Mouse (Mus musculus) forebrain, embryonic 10.5 days (tissue): ENCODE data around the gene Cops4. TPM values are rescaled to one million over a fixed set of nuclear protein-coding genes. Genes with fewer than 3 reads are reported as not detected.

Experiments used
- DNase-seq: peaks from one replicate; pipeline ENCODE4 v3.0.0-alpha.2; 2017; ENCODE audit warnings: low spot score; ENCODE audit errors: extremely low spot score
- H3K27ac ChIP-seq: fragments of 300-500 bp; sonication (generic); 2 replicates; pipeline ENCODE4 v1.5.1; 2016; ENCODE audit warnings: mild to moderate bottlenecking
- H3K27me3 ChIP-seq: fragments of 300-500 bp; sonication (generic); 2 replicates; pipeline ENCODE4 v1.6.1; 2016; ENCODE audit warnings: mild to moderate bottlenecking; ENCODE audit not compliant: poor library complexity, severe bottlenecking
- H3K36me3 ChIP-seq: fragments of 300-500 bp; sonication (generic); replicated peaks from 2 replicates; pipeline ENCODE4 v1.6.1; 2016; ENCODE audit warnings: mild to moderate bottlenecking, moderate library complexity
- H3K4me1 ChIP-seq: fragments of 300-500 bp; sonication (generic); 2 replicates; pipeline ENCODE4 v1.6.1; 2016
- H3K4me3 ChIP-seq: fragments of 300-500 bp; sonication (generic); 2 replicates; pipeline ENCODE4 v1.5.1; 2016; ENCODE audit warnings: mild to moderate bottlenecking, moderate library complexity
- H3K9me3 ChIP-seq: fragments of 300-500 bp; sonication (generic); 2 replicates; pipeline ENCODE4 v1.6.1; 2016; ENCODE audit warnings: mild to moderate bottlenecking, moderate library complexity
- WGBS: fragments of 180-500 bp; shearing (Covaris S2); methylation state at CpG from one replicate; pipeline ENCODE4 v1.1.7; 2016; 5-methylcytosine and 5-hydroxymethylcytosine counted together
- polyA plus RNA-seq: library from polyadenylated mRNA; unstranded; fragments of >200 nt; fragmentation: Nextera tagmentation; extraction: Ambion mirVana; gene quantifications from 2 replicates; pipeline ENCODE4 v1.2.1, GENCODE M21; 2016

The Cops4 gene
- polyA plus RNA-seq, 1 experiment from 2014 or later: 245 TPM

GRCm38 (mm10) chr5:100501267-100501666 is 16.8 kb upstream of the Cops4 start:
- Histone ChIP-seq H3K9me3 (no peaks in the 10 kb centered on the region), H3K27me3 (no peaks in the 10 kb centered on the region), H3K4me1 (peaks cover 32% of the 10 kb centered on the region), H3K4me3 (peak overlapping the region; percentile 90; the same call in 1 of the 2 replicates), H3K27ac (peak overlapping the region; percentile 88), H3K36me3 (no peaks in the 10 kb centered on the region)
- 86% methylated on average over 4 of the region's 4 CpGs for WGBS
- DNase-seq: no peak

GRCm38 (mm10) chr5:100509247-100509646 is 8.9 kb upstream of the Cops4 start:
- H3K4me3 ChIP-seq: no peak overlapping the region

GRCm38 (mm10) chr5:100512576-100512975 is 5.5 kb upstream of the Cops4 start:
- Histone ChIP-seq H3K27ac (no peak overlapping the region), H3K4me1 (peaks cover 2% of the 10 kb centered on the region), H3K36me3 (no peaks in the 10 kb centered on the region), H3K9me3 (no peaks in the 10 kb centered on the region), H3K27me3 (no peaks in the 10 kb centered on the region), H3K4me3 (no peak overlapping the region)
- DNase-seq: no peak

More at GRCm38 (mm10) chr5:100509247-100509646, 8.9 kb upstream of the Cops4 start:
- no peak for DNase-seq
- Histone ChIP-seq H3K4me1 (no peaks in the 10 kb centered on the region), H3K9me3 (no peaks in the 10 kb centered on the region), H3K27ac (no peak overlapping the region), H3K36me3 (no peaks in the 10 kb centered on the region), H3K27me3 (no peaks in the 10 kb centered on the region)
- WGBS: 77% methylated on average over 11 of the region's 11 CpGs

GRCm38 (mm10) chr5:100519027-100519411 is 910 bp downstream of the Cops4 start:
- Histone ChIP-seq H3K36me3 (peaks cover 25% of the 10 kb centered on the region), H3K27ac (peak overlapping the region; percentile 93), H3K4me3 (peak overlapping the region; percentile 89), H3K9me3 (no peaks in the 10 kb centered on the region), H3K4me1 (peaks cover 20% of the 10 kb centered on the region), H3K27me3 (no peaks in the 10 kb centered on the region)
- WGBS: 8% methylated on average over 5 of the region's 5 CpGs
- DNase-seq: no peak

GRCm38 (mm10) chr5:100520223-100520622 is 2.1 kb downstream of the Cops4 start:
- peaks cover 20% of the 10 kb centered on the region for H3K4me1 ChIP-seq
- H3K36me3 ChIP-seq: peaks cover 34% of the 10 kb centered on the region
- no peaks in the 10 kb centered on the region for H3K9me3 ChIP-seq
- peak overlapping the region; percentile 89; the same call in 1 of the 2 replicates for H3K4me3 ChIP-seq
- H3K27me3 ChIP-seq: no peaks in the 10 kb centered on the region
- WGBS: 95% methylated on average over 2 of the region's 2 CpGs
- no peak overlapping the region for H3K27ac ChIP-seq
- DNase-seq: no peak

GRCm38 (mm10) chr5:100523331-100523730 is 5.2 kb downstream of the Cops4 start:
- Histone ChIP-seq H3K4me3 (no peak overlapping the region), H3K4me1 (peaks cover 16% of the 10 kb centered on the region), H3K27ac (no peak overlapping the region), H3K9me3 (no peaks in the 10 kb centered on the region), H3K27me3 (no peaks in the 10 kb centered on the region), H3K36me3 (peaks cover 50% of the 10 kb centered on the region)
- WGBS: 85% methylated on average over 1 of the region's 1 CpGs
- DNase-seq: no peak

GRCm38 (mm10) chr5:100524921-100525320 is 6.8 kb downstream of the Cops4 start:
- Histone ChIP-seq H3K4me3 (no peak overlapping the region), H3K9me3 (no peaks in the 10 kb centered on the region), H3K27ac (no peak overlapping the region), H3K27me3 (no peaks in the 10 kb centered on the region), H3K4me1 (peaks cover 6% of the 10 kb centered on the region), H3K36me3 (peaks cover 66% of the 10 kb centered on the region)
- 96% methylated on average over 9 of the region's 9 CpGs for WGBS
- DNase-seq: no peak

- H3K9me3 ChIP-seq: no peaks in the 10 kb centered on the region
- no peaks in the 10 kb centered on the region for H3K4me1 ChIP-seq
- no peaks in the 10 kb centered on the region for H3K27me3 ChIP-seq
- no peak for DNase-seq
- H3K27ac ChIP-seq: no peak overlapping the region
- peaks cover 67% of the 10 kb centered on the region for H3K36me3 ChIP-seq
- 87% methylated on average over 3 of the region's 3 CpGs for WGBS
- no peak overlapping the region for H3K4me3 ChIP-seq
These were observed 7.5 kb downstream of the Cops4 start for GRCm38 (mm10) chr5:100525620-100526019.

- H3K4me1 ChIP-seq: no peaks in the 10 kb centered on the region
- H3K9me3 ChIP-seq: no peaks in the 10 kb centered on the region
- 92% methylated on average over 7 of the region's 7 CpGs for WGBS
- no peaks in the 10 kb centered on the region for H3K27me3 ChIP-seq
- H3K27ac ChIP-seq: no peak overlapping the region
- DNase-seq: no peak
- H3K36me3 ChIP-seq: peaks cover 72% of the 10 kb centered on the region
- H3K4me3 ChIP-seq: no peak overlapping the region
These were observed 8.1 kb downstream of the Cops4 start for GRCm38 (mm10) chr5:100526164-100526563.

GRCm38 (mm10) chr5:100535826-100536225 is 17.7 kb downstream of the Cops4 start:
- H3K4me3 ChIP-seq: no peak overlapping the region
- WGBS: 90% methylated on average over 7 of the region's 7 CpGs
- no peaks in the 10 kb centered on the region for H3K9me3 ChIP-seq
- no peak for DNase-seq
- no peaks in the 10 kb centered on the region for H3K4me1 ChIP-seq
- H3K36me3 ChIP-seq: peaks cover 94% of the 10 kb centered on the region
- H3K27ac ChIP-seq: no peak overlapping the region
- no peaks in the 10 kb centered on the region for H3K27me3 ChIP-seq

GRCm38 (mm10) chr5:100536638-100537037 is 18.5 kb downstream of the Cops4 start:
- H3K9me3 ChIP-seq: no peaks in the 10 kb centered on the region
- 88% methylated on average over 3 of the region's 3 CpGs for WGBS
- H3K27me3 ChIP-seq: no peaks in the 10 kb centered on the region
- H3K4me1 ChIP-seq: no peaks in the 10 kb centered on the region
- no peak for DNase-seq
- no peak overlapping the region for H3K4me3 ChIP-seq
- peaks cover 94% of the 10 kb centered on the region for H3K36me3 ChIP-seq
- no peak overlapping the region for H3K27ac ChIP-seq

GRCm38 (mm10) chr5:100546294-100547080 is 28.4 kb downstream of the Cops4 start:
- Histone ChIP-seq H3K27me3 (no peaks in the 10 kb centered on the region), H3K27ac (no peak overlapping the region), H3K9me3 (no peaks in the 10 kb centered on the region), H3K4me1 (no peaks in the 10 kb centered on the region), H3K36me3 (peaks cover 88% of the 10 kb centered on the region), H3K4me3 (no peak overlapping the region)
- no peak for DNase-seq
- 90% methylated on average over 6 of the region's 6 CpGs for WGBS

- Histone ChIP-seq H3K27ac (no peak overlapping the region), H3K36me3 (peaks cover 70% of the 10 kb centered on the region), H3K27me3 (no peaks in the 10 kb centered on the region), H3K4me1 (no peaks in the 10 kb centered on the region; the same call in 1 of the 2 replicates), H3K9me3 (no peaks in the 10 kb centered on the region), H3K4me3 (no peak overlapping the region)
- DNase-seq: no peak
- WGBS: 93% methylated on average over 2 of the region's 2 CpGs
These were observed 30.1 kb downstream of the Cops4 start for GRCm38 (mm10) chr5:100548236-100548635.
